Mouse (Mus musculus): ENCODE data around the gene Grin2d. TPM values are rescaled to one million over a fixed set of nuclear protein-coding genes. Genes with fewer than 3 reads are reported as not detected.
"Not testable (repeated sequence)": the region's sequence is repeated elsewhere in the genome, so short reads cannot be mapped to it uniquely, and the experiment has no call there.

Gene Grin2d
- total and polyA plus RNA-seq, 2 experiments from 2014 or later, result 6.6 to 51.6 TPM

GRCm38 (mm10) chr7:45908384-45908783 is 30.2 kb upstream of the Grin2d start:
- H3K4me3 ChIP-seq (ENCODE audit: low read depth, low read length), result no peak overlapping the region

GRCm38 (mm10) chr7:45906622-45907021 is 28.4 kb upstream of the Grin2d start:
- no peaks in the 10 kb centered on the region for H3K4me1 ChIP-seq (ENCODE audit: insufficient read depth, low read length)
- no peak for ATAC-seq (ENCODE audit: low FRiP score)
- no peaks in the 10 kb centered on the region for H3K27me3 ChIP-seq (ENCODE audit: insufficient read depth, low read length)
- H3K4me2 ChIP-seq (ENCODE audit: low read depth, low read length, poor library complexity, severe bottlenecking), result no peak overlapping the region
- peaks cover 8% of the 10 kb centered on the region; the same call in 1 of the 2 replicates for H3K36me3 ChIP-seq (ENCODE audit: insufficient read depth, low read length)
- no peaks in the 10 kb centered on the region for H3K9me3 ChIP-seq (ENCODE audit: low read length)
- WGBS, result 93% methylated on average over 9 of the region's 9 CpGs
- no peak overlapping the region for H3K9ac ChIP-seq (replicated peaks; ENCODE audit: low read length, poor library complexity, severe bottlenecking)
- no peak overlapping the region for H3K4me3 ChIP-seq (ENCODE audit: low read depth, low read length)
- TF ChIP-seq CTCF (IDR thresholded peaks at IDR 0.05), result no peak
- no peak overlapping the region for H3K27ac ChIP-seq (ENCODE audit: low read depth, low read length)
- no peak for DNase-seq (ENCODE audit: low spot score)

More at GRCm38 (mm10) chr7:45908384-45908783, 30.2 kb upstream of the Grin2d start:
- no peak overlapping the region for H3K9ac ChIP-seq (replicated peaks; ENCODE audit: low read length, poor library complexity, severe bottlenecking)
- DNase-seq (ENCODE audit: low spot score), result no peak
- H3K9me3 ChIP-seq (ENCODE audit: low read length), result no peaks in the 10 kb centered on the region
- H3K4me2 ChIP-seq (ENCODE audit: low read depth, low read length, poor library complexity, severe bottlenecking), result no peak overlapping the region
- no peak overlapping the region for H3K27ac ChIP-seq (ENCODE audit: low read depth, low read length)
- H3K27me3 ChIP-seq (ENCODE audit: insufficient read depth, low read length), result no peaks in the 10 kb centered on the region
- H3K36me3 ChIP-seq (ENCODE audit: insufficient read depth, low read length), result peaks cover 8% of the 10 kb centered on the region; the same call in 1 of the 2 replicates
- H3K4me1 ChIP-seq (ENCODE audit: insufficient read depth, low read length), result no peaks in the 10 kb centered on the region
- no peak for ATAC-seq (ENCODE audit: low FRiP score)
- TF ChIP-seq CTCF (IDR thresholded peaks at IDR 0.05), result no peak

- WGBS, result 80% methylated on average over 12 of the region's 12 CpGs
- H3K27ac ChIP-seq (ENCODE audit: low read depth, low read length), result no peak overlapping the region
- no peak for TF ChIP-seq CTCF (IDR thresholded peaks at IDR 0.05)
- ATAC-seq (ENCODE audit: low FRiP score) (no peak), DNase-seq (ENCODE audit: low spot score) (no peak)
- no peak overlapping the region for H3K4me2 ChIP-seq (ENCODE audit: low read depth, low read length, poor library complexity, severe bottlenecking)
- no peak overlapping the region for H3K4me3 ChIP-seq (ENCODE audit: low read depth, low read length)
- no peaks in the 10 kb centered on the region for H3K36me3 ChIP-seq (ENCODE audit: insufficient read depth, low read length)
- no peaks in the 10 kb centered on the region for H3K27me3 ChIP-seq (ENCODE audit: insufficient read depth, low read length)
- no peaks in the 10 kb centered on the region for H3K9me3 ChIP-seq (ENCODE audit: low read length)
- H3K9ac ChIP-seq (replicated peaks; ENCODE audit: low read length, poor library complexity, severe bottlenecking), result no peak overlapping the region
- H3K4me1 ChIP-seq (ENCODE audit: insufficient read depth, low read length), result no peaks in the 10 kb centered on the region
Observed at GRCm38 (mm10) chr7:45902481-45903002, 24.4 kb upstream of the Grin2d start.

GRCm38 (mm10) chr7:45901562-45901961 is 23.4 kb upstream of the Grin2d start:
- Histone ChIP-seq H3K4me2 (ENCODE audit: low read depth, low read length, poor library complexity, severe bottlenecking) (no peak overlapping the region), H3K4me3 (ENCODE audit: low read depth, low read length) (no peak overlapping the region), H3K27ac (ENCODE audit: low read depth, low read length) (no peak overlapping the region), H3K27me3 (ENCODE audit: insufficient read depth, low read length) (no peaks in the 10 kb centered on the region), H3K9ac (replicated peaks; ENCODE audit: low read length, poor library complexity, severe bottlenecking) (no peak overlapping the region), H3K9me3 (ENCODE audit: low read length) (no peaks in the 10 kb centered on the region), H3K36me3 (ENCODE audit: insufficient read depth, low read length) (no peaks in the 10 kb centered on the region), H3K4me1 (ENCODE audit: insufficient read depth, low read length) (no peaks in the 10 kb centered on the region)
- DNase-seq (ENCODE audit: low spot score), result no peak
- 60% methylated on average over 5 of the region's 5 CpGs for WGBS
- no peak for TF ChIP-seq CTCF (IDR thresholded peaks at IDR 0.05)
- no peak for ATAC-seq (ENCODE audit: low FRiP score)

- H3K9ac ChIP-seq (replicated peaks; ENCODE audit: low read length, poor library complexity, severe bottlenecking); ATAC-seq (ENCODE audit: low FRiP score); H3K9me3 ChIP-seq (ENCODE audit: low read length); H3K27me3 ChIP-seq (ENCODE audit: insufficient read depth, low read length); H3K27ac ChIP-seq (ENCODE audit: low read depth, low read length); H3K36me3 ChIP-seq (ENCODE audit: insufficient read depth, low read length); H3K4me3 ChIP-seq (ENCODE audit: low read depth, low read length); H3K4me1 ChIP-seq (ENCODE audit: insufficient read depth, low read length): not testable (repeated sequence)
- DNase-seq (ENCODE audit: low spot score), result peak; percentile 37
- peak overlapping the region; percentile 79 for H3K4me2 ChIP-seq (ENCODE audit: low read depth, low read length, poor library complexity, severe bottlenecking)
- 49% methylated on average over 4 of the region's 4 CpGs for WGBS
- TF ChIP-seq CTCF (IDR thresholded peaks at IDR 0.05), result peak; percentile 60
Observed at GRCm38 (mm10) chr7:45898125-45898524, 19.9 kb upstream of the Grin2d start.

- peak; percentile 58 for ATAC-seq (ENCODE audit: low FRiP score)
- Histone ChIP-seq H3K36me3 (ENCODE audit: insufficient read depth, low read length) (no peaks in the 10 kb centered on the region), H3K27ac (ENCODE audit: low read depth, low read length) (peak overlapping the region; percentile 69), H3K27me3 (ENCODE audit: insufficient read depth, low read length) (no peaks in the 10 kb centered on the region), H3K4me1 (ENCODE audit: insufficient read depth, low read length) (no peaks in the 10 kb centered on the region), H3K9me3 (ENCODE audit: low read length) (no peaks in the 10 kb centered on the region), H3K4me3 (ENCODE audit: low read depth, low read length) (peak overlapping the region; percentile 42), H3K4me2 (ENCODE audit: low read depth, low read length, poor library complexity, severe bottlenecking) (peak overlapping the region; percentile 79), H3K9ac (replicated peaks; ENCODE audit: low read length, poor library complexity, severe bottlenecking) (peak overlapping the region; percentile 54)
- TF ChIP-seq CTCF (IDR thresholded peaks at IDR 0.05), result no peak
- peak; percentile 54 for DNase-seq (ENCODE audit: low spot score)
- 2% methylated on average over 19 of the region's 19 CpGs for WGBS
Observed at GRCm38 (mm10) chr7:45897258-45897757, 19.1 kb upstream of the Grin2d start.
